Mouse (Mus musculus) WW6 (cell line): ENCODE data around the gene Ppp1r17.

Experiments
- DNase-seq: peaks from one replicate; pipeline ENCODE4 v3.0.0-alpha.2; 2013; ENCODE audit warnings: low read depth, low spot score

Gene Ppp1r17

GRCm38 (mm10) chr6:56017291-56017994, at the start of gene Ppp1r17:
Gene Ppp1r17 (plus strand): TSS chr6:56017497.
- DNase-seq: no peak

GRCm38 (mm10) chr6:55972998-55973397, 44.3 kb upstream of the Ppp1r17 start:
- no peak for DNase-seq

GRCm38 (mm10) chr6:55979766-55980165, 37.5 kb upstream of the Ppp1r17 start:
- no peak for DNase-seq

- no peak for DNase-seq
These were observed 8.6 kb upstream of the Ppp1r17 start for GRCm38 (mm10) chr6:56008711-56009110.

GRCm38 (mm10) chr6:56012384-56012783, 4.9 kb upstream of the Ppp1r17 start:
- DNase-seq: no peak

GRCm38 (mm10) chr6:56019632-56020031, 2.3 kb downstream of the Ppp1r17 start:
- DNase-seq: no peak

GRCm38 (mm10) chr6:56025533-56025932, 8.2 kb downstream of the Ppp1r17 start:
- no peak for DNase-seq

GRCm38 (mm10) chr6:56027318-56027717, 10.0 kb downstream of the Ppp1r17 start:
- no peak for DNase-seq

GRCm38 (mm10) chr6:56027966-56028365, 10.7 kb downstream of the Ppp1r17 start:
- DNase-seq: no peak

- DNase-seq: no peak
These were observed 12.7 kb downstream of the Ppp1r17 start for GRCm38 (mm10) chr6:56029986-56030385.

GRCm38 (mm10) chr6:56032231-56032630, 14.9 kb downstream of the Ppp1r17 start:
- DNase-seq: no peak

GRCm38 (mm10) chr6:56035054-56035453, 17.8 kb downstream of the Ppp1r17 start:
- no peak for DNase-seq

GRCm38 (mm10) chr6:56039476-56040055, 22.3 kb downstream of the Ppp1r17 start:
- no peak for DNase-seq

- no peak for DNase-seq
These were observed 27.0 kb downstream of the Ppp1r17 start for GRCm38 (mm10) chr6:56044270-56044669.

GRCm38 (mm10) chr6:56044716-56045115, 27.4 kb downstream of the Ppp1r17 start:
- DNase-seq: no peak

GRCm38 (mm10) chr6:56048580-56048979, 31.3 kb downstream of the Ppp1r17 start:
- DNase-seq: no peak

- DNase-seq: no peak
These were observed 31.8 kb downstream of the Ppp1r17 start for GRCm38 (mm10) chr6:56049104-56049503.

GRCm38 (mm10) chr6:56063736-56064135, 46.4 kb downstream of the Ppp1r17 start:
- no peak for DNase-seq

GRCm38 (mm10) chr6:56066632-56067282, 49.5 kb downstream of the Ppp1r17 start:
- DNase-seq: peak; percentile 5

- DNase-seq: no peak
These were observed 51.2 kb downstream of the Ppp1r17 start for GRCm38 (mm10) chr6:56068516-56068915.

- no peak for DNase-seq
These were observed 59.1 kb downstream of the Ppp1r17 start for GRCm38 (mm10) chr6:56076378-56076805.
